Mouse (Mus musculus): ENCODE data around the gene Fbxw11.
"Not testable (repeated sequence)": the region's sequence is repeated elsewhere in the genome, so short reads cannot be mapped to it uniquely, and the experiment has no call there.

The Fbxw11 gene

GRCm38 (mm10) chr11:32666983-32667382, 24.5 kb downstream of the Fbxw11 start:
- no peak for DNase-seq (ENCODE audit: low read depth in 1 of 2, low spot score in 2 of 2)

- no peak for DNase-seq (ENCODE audit: low read depth in 1 of 2, low spot score in 2 of 2)
Measured at GRCm38 (mm10) chr11:32671480-32671879, 29.0 kb downstream of the Fbxw11 start.

GRCm38 (mm10) chr11:32676777-32677176, 34.3 kb downstream of the Fbxw11 start:
- DNase-seq (ENCODE audit: low read depth in 1 of 2, low spot score in 2 of 2) = no peak

DNA sequence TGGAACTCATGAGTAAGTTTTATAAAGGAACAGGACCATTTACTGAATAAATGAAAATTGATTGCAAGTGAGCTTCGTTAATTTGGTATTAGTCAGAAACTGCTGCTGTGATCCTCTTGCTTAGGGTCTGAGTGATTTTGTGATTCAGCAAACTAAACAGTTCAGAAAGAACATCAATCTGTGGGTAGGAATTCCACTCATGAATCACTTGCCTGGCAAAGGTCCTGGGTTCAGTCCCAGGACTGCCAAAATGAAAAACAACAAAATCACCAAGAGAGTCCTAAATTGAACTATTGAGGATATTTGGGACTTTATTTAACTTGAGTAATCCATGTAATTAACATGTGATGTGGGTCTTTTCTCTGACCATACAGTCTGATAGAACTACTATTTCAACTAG, 35.3 kb downstream of the Fbxw11 start:
- DNase-seq (ENCODE audit: low read depth in 1 of 2, low spot score in 2 of 2) = no peak

DNA sequence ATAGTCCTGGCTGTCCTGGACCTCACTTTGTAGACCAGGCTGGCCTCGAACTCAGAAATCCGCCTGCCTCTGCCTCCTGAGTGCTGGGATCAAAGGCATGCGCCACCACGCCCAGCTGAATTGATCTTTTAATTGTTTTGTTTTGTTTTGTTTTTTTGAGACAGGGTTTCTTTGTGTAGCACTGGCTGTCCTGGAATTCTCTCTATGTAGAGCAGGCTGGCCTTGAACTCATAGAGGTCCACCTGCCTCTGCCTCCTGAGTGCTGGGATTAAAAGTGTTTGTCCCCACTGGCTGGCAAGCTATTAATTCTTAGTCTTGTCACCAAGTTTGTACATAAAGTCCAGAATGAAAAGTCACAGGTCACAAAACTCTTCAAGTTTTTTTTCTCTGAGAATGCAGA, 36.6 kb downstream of the Fbxw11 start:
- not testable (repeated sequence) for DNase-seq (ENCODE audit: low read depth in 1 of 2, low spot score in 2 of 2)

DNA sequence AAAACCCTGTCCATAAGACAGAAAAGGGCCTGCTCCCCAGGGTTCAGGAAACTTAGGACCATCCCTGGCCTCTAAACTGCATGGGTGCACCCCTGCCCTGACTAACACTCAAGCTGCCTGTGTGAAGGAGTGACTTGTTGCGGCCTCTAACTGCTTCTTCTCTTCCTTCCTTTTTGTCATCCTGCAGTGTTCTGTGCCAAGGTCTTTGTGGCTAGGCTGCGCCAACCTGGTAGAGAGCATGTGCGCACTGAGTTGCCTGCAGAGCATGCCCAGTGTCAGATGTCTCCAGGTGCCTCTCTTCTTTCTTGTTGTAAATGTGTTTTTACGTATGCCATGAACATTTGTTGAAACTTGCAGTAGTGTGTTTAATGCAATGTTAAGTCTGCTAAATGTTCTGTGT, 37.5 kb downstream of the Fbxw11 start:
- no peak for DNase-seq (ENCODE audit: low read depth in 1 of 2, low spot score in 2 of 2)

- no peak for DNase-seq (ENCODE audit: low read depth in 1 of 2, low spot score in 2 of 2)
Measured at GRCm38 (mm10) chr11:32681192-32681795, 38.8 kb downstream of the Fbxw11 start.

GRCm38 (mm10) chr11:32682335-32683102, 40.0 kb downstream of the Fbxw11 start:
- peak in 1 of 2 experiments; percentile 12 for DNase-seq (ENCODE audit: low read depth in 1 of 2, low spot score in 2 of 2)

DNA sequence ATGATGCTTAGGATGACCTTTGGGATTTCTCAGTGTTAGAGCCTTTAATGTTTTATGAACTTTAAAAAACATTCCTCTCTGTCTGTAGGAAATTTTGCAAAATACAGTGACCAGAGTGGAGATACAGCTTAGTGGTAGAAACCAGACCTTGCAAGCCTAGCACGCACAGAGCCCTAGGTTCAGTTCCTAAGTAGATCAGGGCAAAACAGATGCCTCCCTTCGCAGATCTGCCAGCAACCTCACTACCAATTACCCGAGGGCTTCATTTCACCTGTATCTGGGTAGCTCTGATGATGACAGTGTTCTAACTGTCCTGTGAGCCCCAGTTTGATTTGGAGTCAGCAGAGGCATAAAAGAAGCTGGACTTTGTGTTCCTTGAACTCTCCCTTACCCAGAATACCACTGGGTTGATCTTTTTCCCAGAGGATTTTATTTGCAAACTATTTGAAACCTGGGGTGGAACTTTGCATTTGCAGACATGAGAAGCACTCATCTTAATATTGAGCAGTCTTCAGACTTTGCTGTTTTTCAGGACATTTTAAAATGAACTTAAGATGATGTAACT, 42.2 kb downstream of the Fbxw11 start:
- no peak for DNase-seq (ENCODE audit: low read depth in 1 of 2, low spot score in 2 of 2)

DNA sequence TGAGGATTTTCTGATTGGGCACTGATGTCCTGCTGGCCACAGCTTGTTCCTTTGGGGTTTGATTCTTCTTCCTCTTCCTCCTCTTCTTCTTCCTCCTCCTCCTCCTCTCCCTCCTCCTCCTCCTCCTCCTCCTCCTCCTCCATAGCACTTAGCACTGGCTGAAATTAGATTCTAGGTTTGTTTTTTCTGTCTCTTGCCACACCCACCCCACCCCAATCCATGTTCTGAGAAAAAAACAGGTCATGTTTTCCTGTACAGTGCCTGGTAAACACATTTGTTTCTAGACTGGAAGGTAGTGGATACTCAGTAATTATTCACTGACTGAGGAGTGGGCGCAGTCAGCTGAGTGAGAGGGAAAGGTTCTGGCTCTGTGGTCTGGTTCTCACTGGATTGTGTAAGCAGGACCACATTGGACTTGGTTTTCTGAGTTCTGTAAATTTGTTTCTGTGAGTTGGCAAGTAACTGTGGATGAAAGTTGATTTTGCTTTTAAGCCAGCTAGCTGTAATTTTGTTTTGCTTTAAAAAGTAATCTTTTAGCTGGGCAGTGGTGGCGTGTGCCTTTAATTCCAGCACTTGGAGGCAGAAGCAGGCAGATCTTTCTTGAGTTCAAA, 45.8 kb downstream of the Fbxw11 start:
- DNase-seq (ENCODE audit: low read depth in 1 of 2, low spot score in 2 of 2) = no peak

DNA sequence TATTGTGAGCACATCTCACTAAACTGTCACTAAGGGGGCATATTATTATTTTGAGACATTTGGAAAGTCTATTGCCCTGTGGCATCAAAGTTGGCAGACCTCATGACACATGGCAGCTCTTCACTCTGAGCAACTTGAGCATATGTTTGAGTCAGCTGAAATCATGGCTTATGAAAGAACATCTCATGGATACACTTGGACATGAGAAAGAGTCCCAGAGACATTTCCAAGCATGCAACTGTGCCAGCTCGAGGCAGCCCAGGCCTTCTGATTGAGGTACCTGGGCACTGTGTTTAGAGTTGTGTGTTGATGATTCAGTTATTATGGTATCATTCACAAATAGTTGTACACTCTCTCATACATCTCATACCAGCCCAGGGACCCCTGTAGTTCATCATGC, 47.0 kb downstream of the Fbxw11 start:
- no peak for DNase-seq (ENCODE audit: low read depth in 1 of 2, low spot score in 2 of 2)

- no peak for DNase-seq (ENCODE audit: low read depth in 1 of 2, low spot score in 2 of 2)
Measured at GRCm38 (mm10) chr11:32692834-32693233, 50.3 kb downstream of the Fbxw11 start.

DNA sequence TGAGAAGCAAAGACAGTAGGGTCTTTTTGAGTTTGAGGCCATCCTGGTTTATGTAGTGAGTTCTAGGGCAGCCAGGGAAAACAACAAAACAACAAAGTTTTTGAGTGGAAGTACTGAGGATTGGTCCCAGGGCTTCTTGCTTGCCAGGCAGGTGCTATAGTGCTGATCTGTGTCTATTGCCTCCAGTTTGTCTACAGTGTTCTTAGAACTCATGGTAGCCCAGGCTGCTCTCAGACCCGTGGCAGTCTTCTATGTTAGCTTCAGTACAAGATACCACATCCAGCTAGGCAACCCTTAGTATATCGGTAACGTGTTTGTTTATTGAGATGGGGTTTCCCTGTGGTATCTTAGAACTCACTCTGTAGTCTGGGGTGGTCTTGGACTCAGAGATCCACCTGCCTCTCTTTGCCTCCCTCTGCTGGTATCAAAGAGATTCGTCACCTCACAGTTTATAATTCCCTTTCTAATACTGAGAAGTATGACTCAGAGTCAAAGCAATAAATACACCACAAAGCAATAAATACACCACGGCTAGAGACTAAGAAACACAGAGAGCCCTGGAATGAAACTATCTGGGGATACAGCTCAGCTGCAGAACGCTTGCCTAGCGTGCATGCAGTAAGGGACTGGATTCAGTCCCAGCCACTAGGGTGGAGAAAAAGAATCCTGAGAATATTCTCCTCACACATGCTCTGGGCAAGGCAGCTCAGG, 51.1 kb downstream of the Fbxw11 start:
- no peak for DNase-seq (ENCODE audit: low read depth in 1 of 2, low spot score in 2 of 2)

DNA sequence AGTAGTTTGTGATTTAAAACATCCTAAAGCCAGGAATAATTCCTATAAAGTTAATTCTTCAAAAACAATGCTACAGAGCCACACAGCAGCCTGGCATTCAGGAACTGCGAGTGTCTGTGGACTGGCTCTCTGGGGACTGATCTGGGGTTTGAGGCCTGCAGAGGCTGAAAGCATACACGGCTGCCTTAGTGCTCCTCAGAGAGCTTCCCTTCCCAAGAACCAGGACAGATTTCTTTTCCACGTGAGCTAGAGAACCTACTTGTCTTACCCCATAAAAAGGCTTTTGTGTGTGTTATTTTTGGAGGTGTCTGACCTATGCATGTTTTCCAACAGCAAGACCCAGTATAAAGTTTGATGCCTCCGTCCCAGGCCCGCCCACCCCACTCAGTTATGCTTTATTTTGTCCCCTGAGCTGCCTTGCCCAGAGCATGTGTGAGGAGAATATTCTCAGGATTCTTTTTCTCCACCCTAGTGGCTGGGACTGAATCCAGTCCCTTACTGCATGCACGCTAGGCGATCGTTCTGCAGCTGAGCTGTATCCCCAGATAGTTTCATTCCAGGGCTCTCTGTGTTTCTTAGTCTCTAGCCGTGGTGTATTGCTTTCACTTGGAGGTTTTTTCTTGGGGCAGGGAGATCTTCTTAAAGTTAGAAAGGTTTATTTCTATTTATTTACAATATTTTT, 51.9 kb downstream of the Fbxw11 start:
- DNase-seq (ENCODE audit: low read depth in 1 of 2, low spot score in 2 of 2) = not testable (repeated sequence)

DNA sequence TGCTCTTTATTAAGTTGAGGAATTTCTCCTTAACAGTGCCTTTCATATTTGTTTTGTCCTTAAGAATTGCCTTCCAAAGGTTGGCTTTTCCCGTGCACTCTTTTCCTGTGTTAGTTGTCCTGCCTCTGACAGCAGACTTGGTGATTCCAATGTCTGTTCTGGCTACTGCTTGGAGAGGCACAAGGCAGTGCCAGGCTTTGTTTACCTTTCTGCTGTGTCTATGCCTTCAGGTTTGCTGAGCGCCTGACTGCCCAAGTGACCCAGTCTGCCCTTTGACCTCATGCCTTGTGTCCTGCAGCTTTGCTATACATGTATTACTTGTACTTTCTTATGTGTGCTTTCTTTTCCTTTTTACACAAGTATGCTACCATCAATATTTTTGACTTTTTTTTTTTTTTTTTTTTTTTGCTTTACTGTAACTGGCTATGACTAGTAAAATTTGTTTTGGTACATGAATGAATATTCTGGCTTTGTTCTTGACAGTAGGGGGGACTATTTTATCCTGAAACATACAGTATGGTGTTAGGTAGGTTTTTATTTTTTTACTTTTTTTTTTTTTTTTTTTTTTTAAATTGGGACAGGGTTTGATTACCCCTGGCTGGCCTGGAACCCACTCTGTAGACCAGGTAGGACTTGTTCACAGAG, 54.0 kb downstream of the Fbxw11 start:
- no peak for DNase-seq (ENCODE audit: low read depth in 1 of 2, low spot score in 2 of 2)

DNA sequence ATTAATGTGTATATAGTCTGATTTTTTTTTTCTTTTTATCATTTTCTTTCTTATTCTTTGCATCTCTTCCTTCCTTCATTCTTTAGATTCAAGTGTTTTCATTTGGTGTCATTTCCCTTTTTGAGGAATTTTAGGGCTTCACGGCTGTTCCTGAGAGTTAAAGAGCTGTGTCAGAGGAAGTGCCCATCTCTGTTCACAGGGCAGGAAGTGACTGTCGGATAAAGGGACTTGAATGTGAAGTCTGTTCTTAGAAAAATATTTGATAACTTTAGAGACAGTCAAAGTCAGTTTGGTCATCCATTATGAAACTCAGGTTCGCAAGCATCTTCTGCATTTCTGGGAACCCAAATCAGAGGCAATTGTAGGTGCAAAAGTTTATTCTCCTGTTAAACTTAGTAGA, 55.2 kb downstream of the Fbxw11 start:
- no peak for DNase-seq (ENCODE audit: low read depth in 1 of 2, low spot score in 2 of 2)

DNA sequence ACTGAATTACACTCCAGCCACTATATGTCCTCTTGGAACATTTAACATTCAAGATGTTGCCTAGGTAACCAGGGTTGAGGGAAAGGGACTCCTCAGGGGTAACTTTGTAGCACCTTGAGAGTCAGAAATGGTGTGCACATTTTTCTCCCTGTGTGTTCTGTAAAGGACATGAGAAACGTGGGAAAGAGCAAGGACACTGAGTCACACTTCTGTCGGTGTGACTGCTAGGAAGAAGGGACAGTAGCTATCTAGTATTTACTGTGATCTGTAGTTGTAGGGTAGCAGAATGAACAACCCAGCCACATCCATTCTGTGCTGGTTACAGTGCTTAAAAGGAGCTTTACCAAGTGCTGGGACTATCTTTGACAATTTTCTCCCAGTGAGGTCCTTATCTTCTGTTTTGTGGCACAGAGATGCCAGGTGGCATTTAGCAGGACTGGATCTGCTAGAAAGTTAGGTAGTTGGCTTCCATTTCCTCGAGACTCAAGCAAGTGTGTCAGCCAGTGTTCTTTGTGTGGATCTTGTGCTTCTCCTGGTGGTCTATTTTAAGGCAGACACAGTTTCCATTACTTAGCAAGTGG, 57.5 kb downstream of the Fbxw11 start:
- DNase-seq (ENCODE audit: low read depth in 1 of 2, low spot score in 2 of 2) = no peak

DNA sequence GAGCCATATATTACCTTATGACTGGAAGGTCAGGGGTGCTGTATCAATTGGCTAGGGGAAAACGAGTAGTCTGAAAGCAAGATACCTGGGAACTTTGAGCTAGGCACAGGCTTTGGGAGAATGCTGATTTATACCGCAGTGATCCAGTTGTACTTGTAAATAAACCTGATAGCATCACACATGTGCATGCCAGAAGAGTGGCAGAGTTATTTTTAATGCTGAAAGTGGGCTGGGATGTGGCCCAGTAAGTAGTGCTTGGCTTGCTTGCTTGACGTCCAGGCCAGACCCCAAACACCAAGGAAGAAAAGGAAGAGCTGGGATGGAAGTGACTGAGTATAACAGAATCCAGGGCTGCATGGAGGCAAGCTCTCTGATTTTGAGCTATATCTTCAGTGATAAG, 59.0 kb downstream of the Fbxw11 start:
- DNase-seq (ENCODE audit: low read depth in 1 of 2, low spot score in 2 of 2) = no peak

- DNase-seq (ENCODE audit: low read depth in 1 of 2, low spot score in 2 of 2) = no peak
Measured at GRCm38 (mm10) chr11:32704241-32704890, 61.8 kb downstream of the Fbxw11 start.
